Mouse (Mus musculus) liver, adult 2 months (tissue): ENCODE data around the gene Tmem109.

Experiments
- CTCF ChIP-seq: fragments of 200-500 bp; IDR thresholded peaks from 2 replicates; pipeline ENCODE4 v1.5.1; 2011; ENCODE audit warnings: low read depth, low read length, control low read depth
- POLR2A ChIP-seq: fragments of 200-500 bp; IDR thresholded peaks from 2 replicates; pipeline ENCODE4 v1.6.1; 2011; ENCODE audit warnings: low read length, control low read depth; ENCODE audit not compliant: insufficient read depth; ENCODE audit errors: extremely low read depth

DNA sequence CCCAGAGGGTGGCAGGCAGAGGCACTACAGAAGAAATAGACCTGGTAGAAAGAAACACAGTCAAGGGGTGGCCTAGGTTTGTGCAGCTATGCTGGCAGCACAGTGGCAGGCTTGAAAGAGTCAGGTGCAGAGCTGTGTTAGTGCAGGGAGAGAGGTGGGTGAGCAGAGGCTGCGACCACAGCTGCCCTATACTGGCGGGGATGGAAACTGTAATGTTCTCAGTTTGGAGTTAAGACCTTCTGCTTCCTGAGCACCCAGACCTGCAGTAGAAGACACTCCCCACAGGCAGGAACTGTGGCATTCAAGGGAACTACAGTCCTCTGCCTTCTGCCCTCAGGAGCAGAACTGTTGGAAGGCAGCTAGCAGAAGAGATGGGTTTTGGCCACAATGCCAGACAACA, 33.1 kb upstream of the Tmem109 start:
- TF ChIP-seq POLR2A (no peak), CTCF (no peak)
